Mouse (Mus musculus): ENCODE data around the gene Arl10. TPM values are rescaled to one million over a fixed set of nuclear protein-coding genes. Genes with fewer than 3 reads are reported as not detected.
"Not testable (repeated sequence)": the region's sequence is repeated elsewhere in the genome, so short reads cannot be mapped to it uniquely, and the experiment has no call there.

The Arl10 gene
- total RNA-seq, 2 experiments from 2014 or later: 2.9 to 3.7 TPM

DNA sequence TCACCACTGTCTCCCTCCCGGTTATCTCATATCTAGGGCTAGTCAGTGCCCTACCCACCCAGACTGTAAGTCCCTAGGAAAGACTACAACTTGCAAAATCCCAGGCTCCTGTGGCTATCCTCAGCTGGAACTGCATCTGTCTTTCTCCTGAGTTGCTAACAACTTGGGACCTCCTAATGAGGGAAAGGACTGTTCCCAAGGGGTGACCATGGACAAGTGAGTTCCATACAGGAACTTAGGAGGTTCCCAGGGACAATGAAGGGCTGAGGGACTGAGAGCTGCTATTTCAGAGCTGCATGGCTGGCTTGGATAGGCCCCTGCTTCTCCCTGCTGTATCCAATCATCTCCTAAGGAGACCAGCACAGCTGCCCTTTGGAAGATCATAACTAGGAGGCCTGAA lies 34.5 kb downstream of the Arl10 start:
- DNase-seq: no peak
- intact Hi-C loops (cut with DNase I; ENCODE audit: low total_unique reads): no loop called here

DNA sequence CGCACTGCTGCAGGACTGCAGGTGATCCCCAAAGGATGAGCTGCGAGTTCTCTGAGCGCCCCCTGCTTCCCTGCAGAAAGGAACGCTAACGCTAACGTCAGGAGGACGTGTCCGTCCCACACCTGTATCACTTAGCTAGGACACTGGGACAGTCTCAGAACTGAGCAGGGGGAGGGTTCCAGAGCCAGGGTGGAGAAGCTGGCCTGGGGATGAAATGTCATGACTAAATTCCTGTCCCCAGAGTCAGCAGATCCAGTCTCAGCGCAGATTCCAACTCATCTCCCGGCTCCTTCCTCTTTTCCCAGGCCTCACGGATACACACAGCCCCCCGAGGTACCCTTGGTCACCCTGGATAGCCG lies 35.8 kb downstream of the Arl10 start:
- intact Hi-C loops (cut with DNase I; ENCODE audit: low total_unique reads): no loop called here
- peak; percentile 19 for DNase-seq

GRCm38 (mm10) chr13:54610972-54611754 lies 36.3 kb downstream of the Arl10 start, which contains the start of gene Cltb:
Cltb (minus strand) TSS chr13:54611344.
- intact Hi-C loops (cut with DNase I; ENCODE audit: low total_unique reads): no loop called here
- DNase-seq: peak; percentile 89

GRCm38 (mm10) chr13:54613141-54613540 lies 38.3 kb downstream of the Arl10 start:
- intact Hi-C loops (cut with DNase I; ENCODE audit: low total_unique reads); DNase-seq: not testable (repeated sequence)

DNA sequence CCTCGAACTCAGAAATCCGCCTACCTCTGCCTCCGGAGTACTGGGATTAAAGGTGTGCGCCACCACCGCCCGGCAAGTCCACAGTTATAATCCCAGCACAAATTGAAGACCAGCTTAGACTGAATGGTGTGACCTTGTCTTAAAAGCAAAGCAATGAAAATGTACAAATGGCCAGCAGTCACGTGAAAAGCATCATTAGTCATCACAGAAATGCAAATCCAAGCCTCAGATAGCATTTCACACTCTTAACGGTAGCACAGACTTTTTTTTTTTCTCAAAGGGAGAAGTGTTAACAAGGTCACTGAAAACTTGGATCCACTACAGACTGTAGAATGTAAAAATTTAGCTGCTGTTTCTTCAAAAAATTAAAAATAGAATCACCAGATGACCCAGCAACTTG lies 41.5 kb downstream of the Arl10 start:
- intact Hi-C loops (cut with DNase I; ENCODE audit: low total_unique reads): no loop called here
- no peak for DNase-seq

GRCm38 (mm10) chr13:54616998-54617397 lies 42.2 kb downstream of the Arl10 start:
- no peak for DNase-seq
- intact Hi-C loops (cut with DNase I; ENCODE audit: low total_unique reads): no loop called here

DNA sequence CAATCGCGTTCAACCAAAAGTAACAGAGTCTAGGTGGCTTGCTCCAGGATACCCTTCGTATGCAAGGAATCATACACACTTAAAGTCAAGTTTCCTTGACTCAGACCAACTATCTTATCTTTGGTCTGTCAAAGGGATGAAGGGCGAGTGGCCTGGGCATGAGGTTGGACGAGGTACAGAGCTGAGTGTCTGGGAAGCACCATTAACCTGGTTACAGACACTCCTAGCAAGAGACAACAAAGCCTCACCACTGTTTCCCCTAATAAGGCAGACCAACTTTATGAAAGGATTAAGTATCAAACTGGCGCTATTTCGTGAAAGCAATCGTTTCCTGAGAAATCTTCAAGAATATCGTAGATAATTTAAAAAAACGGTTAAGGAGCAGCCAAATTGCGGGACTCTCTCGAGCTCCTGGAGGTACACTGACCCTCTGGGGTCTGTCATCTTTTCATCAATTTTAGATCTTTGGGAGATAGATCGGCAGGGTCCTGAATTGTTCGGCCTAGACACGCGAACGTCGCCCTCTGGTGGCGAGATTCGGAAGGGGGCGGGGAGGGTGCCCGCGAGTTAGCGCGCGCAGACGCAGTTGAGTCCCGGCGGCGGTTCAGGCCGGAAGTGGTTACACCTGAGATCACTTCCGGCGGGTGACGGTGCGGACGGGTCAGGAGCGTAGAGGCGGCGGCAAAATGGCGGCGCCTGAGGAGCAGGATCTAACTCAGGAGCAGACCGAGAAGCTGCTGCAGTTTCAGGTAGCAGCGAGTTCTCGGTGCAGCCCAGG lies 46.5 kb downstream of the Arl10 start, which contains the start of gene Faf2:
Faf2 (plus strand) TSS at position 630 of the 778 bp plus-strand sequence.
- peak; percentile 97 for DNase-seq
- intact Hi-C loops (cut with DNase I; ENCODE audit: low total_unique reads): no loop called here

DNA sequence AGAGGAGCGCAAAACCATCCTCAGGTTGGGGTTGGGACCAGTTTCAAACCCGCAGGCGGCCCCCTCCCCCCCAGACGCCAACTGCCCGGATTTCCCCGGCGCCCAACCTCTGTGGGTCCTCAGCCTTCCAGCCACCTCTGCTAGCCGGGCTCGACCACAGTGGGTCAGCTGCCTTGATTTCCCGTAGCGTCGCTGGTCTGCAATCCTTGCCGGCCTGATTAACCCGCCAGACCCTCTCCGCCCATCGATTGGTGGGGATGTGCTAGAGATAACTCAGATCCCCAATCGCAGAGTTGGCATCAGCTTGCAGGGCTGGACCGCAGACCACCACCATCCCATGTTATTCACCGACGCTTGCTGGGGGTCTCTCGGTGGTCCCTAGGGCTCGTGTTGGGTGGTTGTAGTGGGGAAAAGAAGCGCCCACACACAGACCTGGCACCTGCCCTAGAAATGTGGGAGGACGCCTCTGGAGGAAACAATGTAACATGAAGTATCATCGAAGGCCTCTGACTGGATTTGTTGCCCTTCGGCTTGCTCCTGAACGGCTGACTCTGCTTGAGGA lies 47.2 kb downstream of the Arl10 start:
- intact Hi-C loops (cut with DNase I; ENCODE audit: low total_unique reads): no loop called here
- DNase-seq: no peak

DNA sequence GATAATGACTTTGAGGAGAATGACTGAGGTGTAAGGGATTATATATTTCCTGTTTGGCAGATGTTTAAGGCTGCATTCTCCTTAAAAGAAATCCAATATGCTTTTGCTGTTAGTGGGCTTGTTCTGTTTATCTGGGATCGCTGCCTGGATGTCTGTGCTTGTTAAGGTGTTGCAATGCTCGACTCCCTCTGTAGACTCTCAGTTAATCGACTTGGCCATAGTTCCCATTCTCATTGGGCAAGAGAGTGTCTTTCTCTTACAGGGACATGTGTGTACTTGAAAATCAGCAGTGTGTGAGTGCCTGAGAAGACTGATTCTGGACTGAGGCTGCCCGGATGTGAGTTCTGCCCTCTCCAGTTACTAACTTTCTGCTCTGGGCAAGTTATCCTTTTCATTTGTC lies 54.3 kb downstream of the Arl10 start:
- DNase-seq: no peak
- intact Hi-C loops (cut with DNase I; ENCODE audit: low total_unique reads): no loop called here

Small RNA genes within 50 kb of the gene (microRNA-seq; reads per million reads assigned to microRNA genes)
- gene Gm24195: 0 reads per million in 2 experiments

Other genes with a start within 250 kb of the Arl10 start
- 1 to 10 TPM; 3.7 to 5.1 TPM for gene Cplx2, start 203.7 kb upstream of the Arl10 start, total RNA-seq (2021)
- gene Thoc3, start 106.2 kb upstream of the Arl10 start, total RNA-seq (2021): 10 to 100 TPM; 16.1 to 18.5 TPM
- 1 to 10 TPM; 1.7 to 2.4 TPM for gene Simc1, start 71.2 kb upstream of the Arl10 start, total RNA-seq (2021)
- 100 to 1,000 TPM in 1 of 2 experiments, 10 to 100 TPM in 1; 97.4 to 106 TPM for gene 4833439L19Rik, start 9.6 kb upstream of the Arl10 start, total RNA-seq (2021)
- 10 to 100 TPM; 17.6 to 19.4 TPM for gene Nop16, start 15.1 kb downstream of the Arl10 start, total RNA-seq (2021)
- gene Higd2a, start 15.2 kb downstream of the Arl10 start, total RNA-seq (2021): 100 to 1,000 TPM; 126 to 131 TPM
- 10 to 100 TPM; 86.4 to 95.0 TPM for gene Cltb, start 36.3 kb downstream of the Arl10 start, total RNA-seq (2021)
- 10 to 100 TPM; 16.8 to 17.7 TPM for gene Faf2, start 46.8 kb downstream of the Arl10 start, total RNA-seq (2021)
- 10 to 100 TPM; 25.7 to 26.0 TPM for gene Rnf44, start 118.9 kb downstream of the Arl10 start, total RNA-seq (2021)
- gene Cdhr2, start 126.4 kb downstream of the Arl10 start, total RNA-seq (2021): not detected
- under 1 TPM; 0.09 to 0.12 TPM for gene Gprin1, start 174.9 kb downstream of the Arl10 start, total RNA-seq (2021)
- under 1 TPM in 1 of 2 experiments, not detected in 1; 0.18 TPM for gene Sncb, start 191.6 kb downstream of the Arl10 start, total RNA-seq (2021)
- gene Eif4e1b, start 209.0 kb downstream of the Arl10 start, total RNA-seq (2021): not detected
- gene Tspan17, start 214.4 kb downstream of the Arl10 start, total RNA-seq (2021): 10 to 100 TPM; 23.0 to 25.8 TPM